Mouse (Mus musculus): ENCODE measurements around the gene Gimap8.

GRCm38 (mm10) chr6:48626464-48626863, 20.6 kb upstream of the Gimap8 start, which contains the start of gene AI854703:
- TF ChIP-seq EP300 (IDR thresholded peaks at IDR 0.05) (no peak), CTCF (IDR thresholded peaks at IDR 0.05) (no peak)

Measured in lung, postnatal 0 days (tissue).